In genomic region chr10:92074698-92075394, GRCm38 (mm10) we compare ENCODE assay signal across 19 mouse cellular contexts.
DNase-seq lines count a peak whose midpoint lies in the region; ATAC-seq and TF ChIP-seq lines count a peak whose summit lies in the region.
"Had no signal": no experiment of that assay in that cellular context is flagged by ENCODE, and none has a peak within 500 bp of the region (broad histone marks: within the 10 kb centered on the region; RNA-seq: fewer than 3 reads in every experiment).

No protein-coding gene starts in this region.

- DNase-seq in brain, embryonic 14.5 days (ENCODE audit: low read depth), result peak; percentile 80
- no peak for DNase-seq in lung, postnatal 14 days
- no peak for DNase-seq in ovary, adult 18-20 months (ENCODE audit: low spot score)
- no peak for DNase-seq in left cerebral cortex, postnatal 10 days (ENCODE audit: extremely low spot score in 1 of 2, low spot score in 2 of 2)
- DNase-seq in gastrocnemius, postnatal 25 days, result no peak
- DNase-seq: adrenal gland, postnatal 10 days; heart, adult 18-20 months; kidney, adult 18-20 months; kidney, postnatal 25 days; layer of hippocampus, adult 9-11 months; liver, embryonic 13.5 days; right cerebral cortex, postnatal 4 days had no signal

- H3K27ac ChIP-seq in forebrain, embryonic 15.5 days (replicated peaks), result peak overlapping the region; percentile 9; the same call in 1 of the 2 replicates
- H3K27ac ChIP-seq in hindbrain, embryonic 16.5 days (ENCODE audit: low read depth, low read length), result peak overlapping the region; percentile 63; the same call in 1 of the 2 replicates
- peak overlapping the region; percentile 74 for H3K27ac ChIP-seq in midbrain, embryonic 16.5 days (ENCODE audit: low read length)
- H3K27ac ChIP-seq: heart, embryonic 15.5 days; limb, embryonic 12.5 days; liver, embryonic 13.5 days; lung, embryonic 15.5 days had no signal

- H3K4me2 ChIP-seq in forebrain, embryonic 15.5 days (replicated peaks), result peak overlapping the region; percentile 11; the same call in 1 of the 2 replicates
- H3K4me2 ChIP-seq in hindbrain, embryonic 16.5 days (ENCODE audit: low read length), result no peak overlapping the region
- H3K4me2 ChIP-seq in midbrain, embryonic 16.5 days (ENCODE audit: low read length), result no peak overlapping the region
- H3K4me2 ChIP-seq: embryonic facial prominence, embryonic 12.5 days; heart, embryonic 15.5 days; limb, embryonic 12.5 days; liver, embryonic 13.5 days; lung, embryonic 15.5 days had no signal

- H3K36me3 ChIP-seq in forebrain, embryonic 15.5 days, result no peaks in the 10 kb centered on the region
- no peaks in the 10 kb centered on the region for H3K36me3 ChIP-seq in hindbrain, embryonic 16.5 days (ENCODE audit: control insufficient read depth, insufficient read depth, low read length)
- H3K36me3 ChIP-seq in midbrain, embryonic 16.5 days (ENCODE audit: control insufficient read depth, insufficient read depth, low read length), result peaks cover 7% of the 10 kb centered on the region; the same call in 1 of the 2 replicates
- H3K36me3 ChIP-seq: embryonic facial prominence, embryonic 12.5 days; heart, embryonic 15.5 days; limb, embryonic 12.5 days; liver, embryonic 13.5 days; lung, embryonic 15.5 days had no signal

- intact Hi-C loops in left cerebral cortex, postnatal 10 days (cut with DNase I), result no loop called here

- H3K9me3 ChIP-seq in forebrain, embryonic 15.5 days, result no peaks in the 10 kb centered on the region
- no peaks in the 10 kb centered on the region for H3K9me3 ChIP-seq in hindbrain, embryonic 16.5 days (ENCODE audit: control insufficient read depth, low read length)
- no peaks in the 10 kb centered on the region for H3K9me3 ChIP-seq in midbrain, embryonic 16.5 days (replicated peaks; ENCODE audit: control insufficient read depth, low read length, poor library complexity, severe bottlenecking)
- H3K9me3 ChIP-seq: embryonic facial prominence, embryonic 12.5 days; heart, embryonic 15.5 days; limb, embryonic 12.5 days; liver, embryonic 13.5 days; lung, embryonic 15.5 days had no signal

- H3K4me3 ChIP-seq in forebrain, embryonic 15.5 days, result no peak overlapping the region
- H3K4me3 ChIP-seq in hindbrain, embryonic 16.5 days (ENCODE audit: low read length), result no peak overlapping the region
- H3K4me3 ChIP-seq in midbrain, embryonic 16.5 days (ENCODE audit: low read depth, low read length), result no peak overlapping the region
- H3K4me3 ChIP-seq: embryonic facial prominence, embryonic 12.5 days; heart, embryonic 15.5 days; limb, embryonic 12.5 days; liver, embryonic 13.5 days; lung, embryonic 15.5 days had no signal

- H3K27me3 ChIP-seq in forebrain, embryonic 15.5 days, result no peaks in the 10 kb centered on the region
- no peaks in the 10 kb centered on the region for H3K27me3 ChIP-seq in hindbrain, embryonic 16.5 days (replicated peaks; ENCODE audit: control insufficient read depth, insufficient read depth, low read length)
- H3K27me3 ChIP-seq in midbrain, embryonic 16.5 days (ENCODE audit: control insufficient read depth, insufficient read depth, low read depth, low read length), result no peaks in the 10 kb centered on the region
- H3K27me3 ChIP-seq: embryonic facial prominence, embryonic 12.5 days; heart, embryonic 15.5 days; limb, embryonic 12.5 days; liver, embryonic 13.5 days; lung, embryonic 15.5 days had no signal

- TF ChIP-seq POLR2A in brain, embryonic 14.5 days (IDR thresholded peaks at IDR 0.05; ENCODE audit: borderline replicate concordance, extremely low read depth, insufficient read depth, insufficient read length, poor library complexity, severe bottlenecking), result no peak

- no peak overlapping the region for H3K9ac ChIP-seq in forebrain, embryonic 15.5 days (replicated peaks)
- no peak overlapping the region for H3K9ac ChIP-seq in hindbrain, embryonic 16.5 days (ENCODE audit: low read depth, low read length)
- H3K9ac ChIP-seq in midbrain, embryonic 16.5 days (ENCODE audit: low read depth, low read length), result no peak overlapping the region
- H3K9ac ChIP-seq: embryonic facial prominence, embryonic 12.5 days; heart, embryonic 15.5 days; limb, embryonic 12.5 days; liver, embryonic 13.5 days; lung, embryonic 15.5 days had no signal

- 0 out of 2 replicates have a peak, but pooled peaks have one; percentile 18 for ATAC-seq in forebrain, embryonic 15.5 days (replicated peaks)
- peak; percentile 66 for ATAC-seq in hindbrain, embryonic 16.5 days
- peak; percentile 66; the same call in 1 of the 2 replicates for ATAC-seq in midbrain, embryonic 16.5 days

- H3K4me1 ChIP-seq in forebrain, embryonic 15.5 days, result peaks cover 44% of the 10 kb centered on the region
- peaks cover 22% of the 10 kb centered on the region for H3K4me1 ChIP-seq in hindbrain, embryonic 16.5 days (ENCODE audit: control insufficient read depth, insufficient read depth, low read depth, low read length)
- peaks cover 52% of the 10 kb centered on the region for H3K4me1 ChIP-seq in midbrain, embryonic 16.5 days (ENCODE audit: control insufficient read depth, insufficient read depth, low read length)
- H3K4me1 ChIP-seq: heart, embryonic 15.5 days; liver, embryonic 13.5 days had no signal

- WGBS in forebrain, embryonic 15.5 days, result 51% methylated on average over 11 of the region's 11 CpGs
- 49% methylated on average over 11 of the region's 11 CpGs for WGBS in hindbrain, embryonic 16.5 days
- WGBS in midbrain, embryonic 16.5 days, result 42% methylated on average over 11 of the region's 11 CpGs

- no peak for TF ChIP-seq CTCF in brain, embryonic 14.5 days (IDR thresholded peaks at IDR 0.05; ENCODE audit: borderline replicate concordance, extremely low read depth, insufficient read depth, insufficient read length)

Comparison
In these comparisons a context has a peak if more than half of its experiments do, and no peak if none do; other contexts are left out.
1. H3K27ac ChIP-seq: peak in every context shown above with its lines; median percentile 74 in midbrain, embryonic 16.5 days; 63 in hindbrain, embryonic 16.5 days; 9 in forebrain, embryonic 15.5 days.